Mouse (Mus musculus) spleen, adult 2 months (tissue): ENCODE data around the gene Ace3.

Source experiments
- CTCF ChIP-seq: fragments of 200-500 bp; IDR thresholded peaks from 2 replicates; pipeline ENCODE4 v1.5.1; 2011; ENCODE audit warnings: mild to moderate bottlenecking, inconsistent platforms; ENCODE audit not compliant: insufficient read depth, insufficient read length, insufficient replicate concordance; ENCODE audit errors: extremely low read depth
- POLR2A ChIP-seq: fragments of 200-500 bp; IDR thresholded peaks from 2 replicates; pipeline ENCODE4 v1.6.1; 2011; ENCODE audit warnings: low read depth, low read length, inconsistent platforms

GRCm38 (mm10) chr11:106046584-106046983, 52.1 kb downstream of the Ace3 start:
- TF ChIP-seq CTCF (no peak), POLR2A (no peak)
